Mouse (Mus musculus): Measurements from ENCODE around the gene Ggt6. TPM values are rescaled to one million over a fixed set of nuclear protein-coding genes. Genes with fewer than 3 reads are reported as not detected.

The Ggt6 gene
- total RNA-seq, 1 experiment from 2014 or later: not detected

DNA sequence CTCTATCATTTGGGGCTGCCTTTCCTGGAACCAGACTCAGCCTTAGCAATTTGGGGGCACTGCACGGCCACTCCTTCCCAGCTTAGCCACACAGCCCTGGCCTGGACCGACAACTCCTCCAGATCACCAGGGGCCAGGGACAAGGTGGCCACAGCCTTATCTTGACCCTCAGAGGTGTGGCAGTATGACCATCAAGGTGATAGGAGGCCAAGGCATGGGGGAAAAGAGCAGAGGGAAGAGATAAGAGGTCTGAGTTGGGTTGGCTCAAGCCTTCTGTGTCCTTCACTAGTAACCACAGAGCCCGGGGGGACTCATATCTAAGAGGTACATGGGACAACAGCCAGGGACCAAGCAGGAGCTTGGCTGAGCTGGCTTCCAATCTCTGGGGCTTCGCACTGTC lies 46.6 kb downstream of the Ggt6 start:
- ATAC-seq (replicated peaks in 1 of 2; ENCODE audit: insufficient read depth in 1 of 2, low FRiP score in 2 of 2, low TSS enrichment in 1 of 2, low read depth in 1 of 2, poor library complexity in 2 of 2, severe bottlenecking in 2 of 2): no peak

DNA sequence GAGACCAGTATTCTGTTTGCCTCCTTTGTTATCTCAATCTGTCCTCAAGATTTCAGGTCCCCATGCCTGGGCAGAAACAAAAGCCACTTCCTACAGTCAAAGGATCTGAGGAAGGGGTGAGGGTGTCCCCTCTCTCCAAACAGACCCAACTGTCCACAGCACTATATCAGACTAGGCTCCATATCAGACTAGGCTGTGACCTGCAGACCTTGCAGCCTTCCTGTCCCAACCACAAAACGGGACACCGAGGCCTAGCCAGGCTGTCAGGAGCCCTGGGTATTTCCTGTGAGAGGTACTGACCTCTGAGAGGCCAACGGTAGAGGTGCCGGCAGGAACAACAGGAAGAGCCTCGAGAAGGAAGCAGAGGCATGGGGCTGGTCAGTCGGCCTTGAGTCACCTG lies 49.2 kb downstream of the Ggt6 start:
- ATAC-seq (replicated peaks in 1 of 2; ENCODE audit: insufficient read depth in 1 of 2, low FRiP score in 2 of 2, low TSS enrichment in 1 of 2, low read depth in 1 of 2, poor library complexity in 2 of 2, severe bottlenecking in 2 of 2): peak; percentile 46 to 51

DNA sequence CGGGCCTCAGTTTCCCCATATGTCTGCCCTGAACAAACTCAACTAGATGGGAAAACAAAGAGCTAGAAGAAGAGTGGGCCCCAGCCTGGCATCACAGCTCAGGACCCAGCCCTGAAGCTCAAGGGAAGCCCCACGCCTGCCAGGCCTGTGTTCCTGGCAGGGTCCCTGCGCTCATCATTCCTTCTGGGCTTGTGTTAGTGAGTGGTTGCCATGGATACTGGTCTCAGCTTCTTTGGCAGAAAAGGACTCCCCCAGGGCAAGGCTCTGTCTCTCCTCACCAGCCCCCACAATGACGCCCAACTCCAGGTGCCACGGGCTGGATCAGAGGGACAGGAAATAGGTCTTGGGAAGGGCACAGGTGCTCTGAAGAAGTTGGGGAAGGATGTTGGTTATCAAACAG lies 49.8 kb downstream of the Ggt6 start:
- ATAC-seq (replicated peaks in 1 of 2; ENCODE audit: insufficient read depth in 1 of 2, low FRiP score in 2 of 2, low TSS enrichment in 1 of 2, low read depth in 1 of 2, poor library complexity in 2 of 2, severe bottlenecking in 2 of 2): peak in 1 of 2 experiments; percentile 9; a peak in 2 of 4 replicates

DNA sequence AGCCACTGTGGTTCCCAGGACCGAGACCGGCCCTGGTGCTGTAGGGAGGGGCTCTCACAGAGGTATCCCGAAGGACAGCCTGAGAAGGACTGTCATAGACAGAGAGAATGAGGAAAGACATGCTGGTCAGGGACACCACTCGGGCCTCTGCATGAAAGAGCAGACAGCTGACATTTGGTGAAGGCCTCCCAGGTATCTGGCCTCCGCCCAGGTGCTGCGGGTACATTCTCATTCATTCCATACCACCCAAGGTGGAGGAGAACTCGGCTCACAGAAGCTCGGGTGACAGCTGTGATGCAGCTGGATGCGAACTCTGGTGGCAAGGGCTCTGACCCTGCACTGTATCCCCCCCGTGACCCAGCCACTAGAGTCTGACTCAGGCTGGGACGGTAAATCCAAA lies 50.6 kb downstream of the Ggt6 start:
- no peak for ATAC-seq (replicated peaks in 1 of 2; ENCODE audit: insufficient read depth in 1 of 2, low FRiP score in 2 of 2, low TSS enrichment in 1 of 2, low read depth in 1 of 2, poor library complexity in 2 of 2, severe bottlenecking in 2 of 2)

DNA sequence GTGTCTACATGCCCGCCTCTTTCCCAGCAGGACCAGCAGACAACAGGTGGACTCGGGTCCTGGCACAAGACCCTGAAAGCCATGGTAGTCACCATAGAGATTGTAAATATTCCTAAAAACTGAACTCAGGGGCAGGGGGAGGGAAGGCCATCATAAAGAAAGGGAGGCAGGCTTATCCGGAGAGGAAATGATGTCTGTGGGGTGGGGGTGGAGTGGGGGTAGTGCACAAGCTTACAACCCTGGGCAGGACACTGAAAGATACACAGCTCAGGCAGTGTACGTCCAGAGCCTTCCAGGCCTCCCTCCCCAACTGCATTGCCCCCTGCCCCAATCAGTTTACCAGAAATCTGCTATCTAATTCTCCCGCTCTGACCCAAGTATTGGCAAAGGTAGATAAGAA lies 51.8 kb downstream of the Ggt6 start:
- ATAC-seq (replicated peaks in 1 of 2; ENCODE audit: insufficient read depth in 1 of 2, low FRiP score in 2 of 2, low TSS enrichment in 1 of 2, low read depth in 1 of 2, poor library complexity in 2 of 2, severe bottlenecking in 2 of 2): peak; percentile 23 to 31

DNA sequence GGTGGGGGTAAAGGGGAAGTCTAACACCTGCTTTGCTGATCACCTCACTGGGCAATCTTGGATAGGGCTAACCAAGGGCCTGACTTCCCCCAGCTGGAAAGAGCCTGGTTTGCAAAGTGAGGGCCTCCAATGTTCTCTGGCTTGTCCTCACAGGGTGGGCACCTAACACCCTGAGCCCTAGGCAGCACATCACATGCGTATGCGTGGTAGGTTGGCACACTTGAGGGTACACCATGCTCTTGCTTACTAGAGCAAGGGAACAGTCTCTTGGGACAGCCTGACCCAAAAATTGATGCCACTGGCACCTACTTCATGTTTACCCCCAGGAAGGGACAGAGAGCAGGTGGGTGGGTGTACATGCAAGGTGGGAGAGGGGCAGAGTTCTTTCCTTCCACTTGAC lies 52.4 kb downstream of the Ggt6 start:
- no peak for ATAC-seq (replicated peaks in 1 of 2; ENCODE audit: insufficient read depth in 1 of 2, low FRiP score in 2 of 2, low TSS enrichment in 1 of 2, low read depth in 1 of 2, poor library complexity in 2 of 2, severe bottlenecking in 2 of 2)

Other genes with a start within 250 kb of the Ggt6 start
- gene Gm43951, start 228.7 kb upstream of the Ggt6 start, total RNA-seq (2017): 0.50 and 1.2 TPM in 2 replicates
- gene 4933427D14Rik, start 228.1 kb upstream of the Ggt6 start, total RNA-seq (2017): 28.3 and 40.3 TPM in 2 replicates
- 25.6 and 33.7 TPM in 2 replicates for gene Txndc17, start 228.0 kb upstream of the Ggt6 start, total RNA-seq (2017)
- 23.0 and 24.4 TPM in 2 replicates for gene Med31, start 219.9 kb upstream of the Ggt6 start, total RNA-seq (2017)
- gene Slc13a5, start 168.3 kb upstream of the Ggt6 start, total RNA-seq (2017): not detected in 2 replicates
- gene Xaf1, start 133.9 kb upstream of the Ggt6 start, total RNA-seq (2017): 41.7 and 58.5 TPM in 2 replicates
- gene Fbxo39, start 121.1 kb upstream of the Ggt6 start, total RNA-seq (2017): not detected in 2 replicates
- not detected in 2 replicates for gene Tekt1, start 73.1 kb upstream of the Ggt6 start, total RNA-seq (2017)
- gene Smtnl2, start 23.8 kb upstream of the Ggt6 start, total RNA-seq (2017): 0.35 and 0.44 TPM in 2 replicates
- gene Mybbp1a, start 5.8 kb downstream of the Ggt6 start, total RNA-seq (2017): 145 and 148 TPM in 2 replicates
- 87.2 and 89.3 TPM in 2 replicates for gene Spns2, start 54.4 kb downstream of the Ggt6 start, total RNA-seq (2017)
- 15.2 and 23.5 TPM in 2 replicates for gene Spns3, start 115.0 kb downstream of the Ggt6 start, total RNA-seq (2017)
- gene Ube2g1, start 171.8 kb downstream of the Ggt6 start, total RNA-seq (2017): 44.2 and 45.9 TPM in 2 replicates